Mouse (Mus musculus) naive thymus-derived CD4-positive, alpha-beta T cell, adult 2 months (primary cell): Measurements from ENCODE around the gene Iyd.
"Not testable (repeated sequence)": the region's sequence is repeated elsewhere in the genome, so short reads cannot be mapped to it uniquely, and the experiment has no call there.

Experiments
- DNase-seq: peaks from one replicate; pipeline ENCODE4 v3.0.0-alpha.2; 2011; ENCODE audit warnings: low read depth

Iyd gene

GRCm38 (mm10) chr10:3540003-3540827, at the start of gene Iyd:
Gene Iyd (plus strand): TSS chr10:3540240.
- no peak for DNase-seq

DNA sequence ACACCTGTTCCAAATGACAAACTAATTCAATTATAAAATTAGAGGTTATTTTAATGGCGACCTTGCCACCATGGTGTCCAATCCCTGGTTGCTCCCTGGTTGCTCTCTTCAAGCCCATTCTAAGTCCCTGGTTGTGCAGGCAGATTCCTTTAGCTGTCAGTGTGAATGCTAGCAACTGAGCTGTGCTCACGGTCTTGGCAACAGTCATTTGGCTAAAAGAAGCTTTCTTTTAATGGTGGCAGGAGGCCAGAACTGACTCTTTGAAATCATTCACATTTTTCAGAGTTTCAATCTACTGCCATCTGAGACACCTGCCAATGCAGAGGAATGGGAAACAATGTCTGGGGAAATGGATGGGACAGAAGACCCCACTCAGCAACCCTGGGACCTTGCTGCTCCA, 43.2 kb upstream of the Iyd start:
- no peak for DNase-seq

DNA sequence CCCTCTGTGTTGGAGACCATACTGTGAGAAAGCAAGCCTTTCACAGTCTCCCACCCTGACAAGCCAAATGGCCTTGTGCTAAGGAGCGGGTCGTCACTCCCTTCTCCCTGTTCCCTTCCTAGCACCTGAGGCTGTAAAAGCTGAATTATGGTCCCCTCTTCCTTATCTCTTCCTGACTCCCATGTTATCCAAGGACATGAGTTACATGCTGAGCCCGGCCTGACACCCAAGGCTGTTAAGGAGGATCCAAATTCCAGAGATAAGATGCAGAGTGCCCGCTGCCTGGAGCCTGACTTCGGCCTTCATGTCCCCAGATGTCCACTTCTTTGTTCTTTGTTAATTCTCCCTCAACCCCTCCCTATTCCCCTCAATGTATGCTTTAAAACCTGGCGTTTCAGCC, 39.2 kb upstream of the Iyd start:
- not testable (repeated sequence) for DNase-seq

DNA sequence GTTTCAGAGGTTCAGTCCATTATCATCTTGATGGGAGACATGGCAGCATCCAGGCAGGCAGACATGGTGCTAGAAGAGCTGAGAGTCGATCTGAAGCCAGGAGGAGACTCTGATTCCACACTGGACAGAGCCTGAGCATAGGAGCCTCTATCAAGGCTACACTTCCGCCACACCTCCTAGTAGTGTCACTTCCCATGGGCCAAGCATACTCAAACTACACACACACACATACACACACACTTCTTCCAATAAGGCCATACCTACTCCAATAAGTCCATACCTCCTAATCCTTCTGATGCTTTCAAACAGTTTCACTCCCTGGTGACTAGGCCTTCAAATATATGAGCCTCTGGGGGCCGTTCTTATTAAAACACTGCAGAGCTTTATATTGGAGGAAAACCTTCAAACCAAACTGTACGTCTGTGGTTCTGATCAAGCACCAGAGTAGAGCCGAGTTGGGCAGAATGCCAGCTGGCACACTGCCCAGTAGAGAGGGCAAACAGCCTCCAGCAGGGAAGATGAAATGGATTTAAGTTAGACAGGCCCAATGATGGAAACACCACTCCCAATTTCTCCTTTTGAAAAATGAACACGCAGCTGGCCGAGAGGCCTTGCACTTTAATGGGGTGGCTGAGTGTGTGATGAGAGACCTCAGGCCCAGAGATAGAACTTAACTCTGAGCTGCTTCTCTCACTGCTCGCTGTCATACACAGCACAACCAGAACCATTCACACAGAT, 32.4 kb upstream of the Iyd start:
- no peak for DNase-seq

- no peak for DNase-seq
Measured at GRCm38 (mm10) chr10:3508222-3508588, 31.8 kb upstream of the Iyd start.

DNA sequence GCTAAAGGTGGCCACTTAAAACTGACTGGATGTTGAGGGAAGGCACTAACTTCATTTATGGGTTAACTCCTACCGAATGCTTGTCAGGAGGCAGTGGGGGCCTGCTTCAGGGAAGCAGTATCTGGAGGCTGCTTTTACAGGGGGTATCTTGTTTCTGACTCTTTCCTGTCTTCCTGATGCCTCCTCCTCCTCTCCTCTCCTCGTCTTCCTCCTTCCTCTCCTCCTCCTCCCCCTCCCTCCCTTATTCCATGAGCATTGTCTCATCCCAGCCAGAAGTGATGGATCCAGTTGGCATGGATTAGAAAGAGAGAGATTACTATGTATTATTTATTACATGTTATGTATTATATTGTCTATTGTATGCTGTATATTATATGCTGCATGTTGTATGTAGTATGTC, 31.3 kb upstream of the Iyd start:
- DNase-seq, result no peak

GRCm38 (mm10) chr10:3509663-3510277, 30.3 kb upstream of the Iyd start:
- DNase-seq, result no peak

DNA sequence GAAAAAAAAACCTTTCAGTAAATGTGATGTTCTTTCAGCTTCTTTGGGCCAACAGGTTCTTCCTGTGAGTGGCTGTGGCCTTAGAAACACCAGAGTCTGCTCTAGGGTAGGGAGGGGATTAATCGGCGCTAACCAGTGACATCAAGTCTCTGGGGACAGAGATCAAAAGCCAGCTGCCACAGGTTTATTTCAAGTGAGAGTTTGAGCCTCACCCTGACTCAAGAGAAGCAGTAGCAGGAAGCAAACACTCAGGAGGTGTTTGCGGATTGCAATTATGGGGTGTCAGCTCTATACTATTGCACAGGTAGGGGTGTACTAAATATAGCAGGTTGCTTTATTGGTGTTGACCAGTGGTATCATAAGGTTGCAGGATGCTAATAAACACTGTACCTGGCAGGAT, 29.6 kb upstream of the Iyd start:
- no peak for DNase-seq

- DNase-seq, result no peak
Measured at GRCm38 (mm10) chr10:3511401-3511800, 28.6 kb upstream of the Iyd start.

DNA sequence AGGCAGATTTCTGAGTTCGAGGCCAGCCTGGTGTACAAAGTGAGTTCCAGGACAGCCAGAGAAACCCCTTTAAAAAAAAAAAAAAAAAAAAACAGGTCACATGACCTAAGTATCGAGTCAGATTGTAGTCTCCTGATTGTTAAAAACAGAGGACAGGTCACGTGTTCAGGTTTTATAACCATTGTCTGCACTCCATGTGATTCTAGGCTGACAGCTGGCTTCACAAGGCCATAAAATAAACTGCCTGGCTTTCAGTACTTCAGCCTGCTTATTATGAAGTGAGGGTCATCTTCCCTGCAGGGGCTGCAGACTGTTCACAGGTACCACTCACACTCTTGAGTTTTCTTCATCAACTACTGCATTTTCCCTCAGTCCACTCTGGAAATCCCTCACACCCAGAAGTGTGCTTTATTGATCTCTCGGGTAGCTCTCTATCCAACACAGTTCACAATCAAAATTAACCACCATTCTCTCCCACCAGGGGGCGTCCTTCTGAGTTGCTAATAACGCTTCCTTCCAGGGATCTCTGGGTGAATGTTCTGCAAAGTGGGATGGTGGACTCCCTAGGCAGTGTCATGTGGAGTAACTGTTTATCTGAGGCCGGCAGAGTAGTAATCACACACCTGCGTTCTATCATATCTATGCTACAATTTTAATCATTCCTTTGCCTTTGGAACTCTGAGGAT, 27.3 kb upstream of the Iyd start:
- peak; percentile 15 for DNase-seq

DNA sequence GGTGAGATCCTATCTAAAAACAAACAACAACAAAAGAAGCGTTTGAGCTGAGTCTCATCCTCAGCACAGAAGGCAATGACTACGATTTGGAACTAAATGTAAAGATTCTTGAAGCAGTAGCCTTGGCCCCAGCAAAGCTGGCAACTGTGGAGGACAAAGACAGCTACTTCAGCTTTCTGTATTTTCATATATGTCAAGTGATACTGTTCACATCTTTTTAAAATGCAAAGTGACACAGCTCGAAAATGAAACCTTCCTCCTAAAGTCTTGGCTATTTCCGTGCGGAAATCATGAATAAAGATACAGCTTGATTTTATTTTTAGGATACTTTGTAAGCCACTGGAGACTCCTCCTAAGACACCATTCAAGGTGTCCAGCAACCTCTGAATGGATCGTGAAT, 26.1 kb upstream of the Iyd start:
- no peak for DNase-seq

DNA sequence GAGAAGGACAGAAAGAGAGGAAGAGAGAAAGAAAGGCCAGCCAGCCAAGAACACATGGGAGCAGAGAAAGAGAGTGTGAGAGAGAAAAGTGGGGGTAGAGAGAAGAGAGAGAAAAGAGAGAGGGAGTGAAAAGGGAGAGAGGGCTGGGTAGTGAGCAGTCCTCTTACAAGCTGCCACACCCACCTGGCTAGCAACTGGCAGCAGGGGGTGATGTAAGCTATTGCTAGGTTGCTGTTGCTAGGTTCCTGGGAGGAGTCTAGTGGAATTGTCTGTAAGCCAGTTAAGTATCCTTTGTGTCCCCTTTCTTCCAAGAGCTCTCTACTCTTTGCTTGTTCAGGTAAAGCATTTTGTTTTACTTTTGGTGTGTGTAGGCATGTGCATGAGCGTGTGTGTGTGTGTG, 25.4 kb upstream of the Iyd start:
- no peak for DNase-seq

GRCm38 (mm10) chr10:3516442-3516841, 23.6 kb upstream of the Iyd start:
- peak; percentile 10 for DNase-seq

- DNase-seq, result no peak
Measured at GRCm38 (mm10) chr10:3523044-3523793, 16.8 kb upstream of the Iyd start.

- DNase-seq, result no peak
Measured at GRCm38 (mm10) chr10:3524513-3524912, 15.5 kb upstream of the Iyd start.

GRCm38 (mm10) chr10:3525420-3526019, 14.5 kb upstream of the Iyd start:
- no peak for DNase-seq

- no peak for DNase-seq
Measured at GRCm38 (mm10) chr10:3529807-3530206, 10.2 kb upstream of the Iyd start.

DNA sequence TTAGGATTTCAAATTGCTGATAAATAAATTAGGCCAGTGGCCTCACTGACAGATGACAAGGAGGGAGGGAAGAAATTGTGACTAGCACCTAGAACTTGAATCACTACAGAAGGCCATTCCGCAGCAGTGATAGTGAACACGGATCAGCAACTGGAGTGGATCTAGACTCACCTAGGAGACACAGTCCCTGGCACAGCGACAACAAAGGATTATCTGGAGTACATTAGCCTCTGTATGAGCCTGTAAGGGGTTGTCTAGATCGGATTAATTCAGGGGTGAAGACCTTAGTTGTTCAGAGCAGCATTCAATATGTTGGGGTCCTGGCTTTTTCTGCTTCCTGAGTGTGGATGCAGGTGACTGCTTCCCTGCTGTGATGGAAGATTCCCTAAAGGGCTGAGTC, 9.4 kb upstream of the Iyd start:
- no peak for DNase-seq

GRCm38 (mm10) chr10:3531375-3531774, 8.7 kb upstream of the Iyd start:
- DNase-seq, result peak; percentile 38

GRCm38 (mm10) chr10:3534445-3534844, 5.6 kb upstream of the Iyd start:
- peak; percentile 51 for DNase-seq

DNA sequence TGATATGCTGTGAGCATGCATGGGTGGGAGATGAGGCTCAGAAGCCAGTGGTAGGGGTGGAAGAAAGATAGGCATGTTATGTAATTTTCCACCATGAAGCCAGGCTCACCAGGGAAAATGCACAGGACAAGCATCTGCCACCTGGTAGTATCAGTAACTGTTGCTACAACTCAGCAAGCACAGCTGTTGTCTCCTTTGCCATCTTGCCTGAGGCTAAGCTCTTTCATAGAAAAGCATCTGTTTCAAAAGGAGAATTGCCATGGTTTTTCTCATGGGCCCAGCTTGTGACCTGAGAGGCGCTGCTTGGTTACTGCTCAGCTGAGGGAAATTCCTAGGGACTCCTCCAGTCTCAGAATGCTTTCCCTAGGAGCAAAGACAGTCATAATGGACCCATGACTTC, 3.7 kb upstream of the Iyd start:
- DNase-seq, result no peak
